Mouse (Mus musculus) kidney, postnatal 14 days (tissue): Measurements from ENCODE around the gene Scgb1b27.
"Not testable (repeated sequence)": the region's sequence is repeated elsewhere in the genome, so short reads cannot be mapped to it uniquely, and the experiment has no call there.

Source experiments
- DNase-seq: peaks from one replicate; pipeline ENCODE4 v3.0.0; 2022; ENCODE audit warnings: mixed read lengths

The Scgb1b27 gene

GRCm38 (mm10) chr7:34021183-34021582, at the start of gene Scgb1b27:
TSS of gene Scgb1b27 (plus strand) at chr7:34021483.
- DNase-seq = not testable (repeated sequence)

- DNase-seq = peak; percentile 26
Measured at GRCm38 (mm10) chr7:33982281-33982680, 39.0 kb upstream of the Scgb1b27 start.

GRCm38 (mm10) chr7:34013842-34014241, 7.4 kb upstream of the Scgb1b27 start, which contains the start of gene Scgb2b27:
TSS of gene Scgb2b27 (minus strand) at chr7:34013942.
- DNase-seq = no peak

- DNase-seq = no peak
Measured at GRCm38 (mm10) chr7:34025641-34026040, 4.4 kb downstream of the Scgb1b27 start.

- not testable (repeated sequence) for DNase-seq
Measured at GRCm38 (mm10) chr7:34027202-34027601, 5.9 kb downstream of the Scgb1b27 start.

- DNase-seq = no peak
Measured at GRCm38 (mm10) chr7:34030026-34030425, 8.7 kb downstream of the Scgb1b27 start.

- not testable (repeated sequence) for DNase-seq
Measured at GRCm38 (mm10) chr7:34034579-34034978, 13.3 kb downstream of the Scgb1b27 start.

- DNase-seq = not testable (repeated sequence)
Measured at GRCm38 (mm10) chr7:34036076-34036815, 15.0 kb downstream of the Scgb1b27 start.

- DNase-seq = not testable (repeated sequence)
Measured at GRCm38 (mm10) chr7:34068132-34068531, 46.8 kb downstream of the Scgb1b27 start.
